Mouse (Mus musculus) v-Abl transformed pro-B cells (cell line): ENCODE results near the gene Gm13757.
"Not testable (repeated sequence)": the region's sequence is repeated elsewhere in the genome, so short reads cannot be mapped to it uniquely, and the experiment has no call there.

ENCODE experiments used
- in situ Hi-C, 2 experiments: fragments of 400-800 bp; cut with MboI; formaldehyde crosslinking; loops; one replicate each; pipeline ENCODE4 v1.15.1; 2025; ENCODE audit not compliant: unreplicated experiment in 2 of 2

The Gm13757 gene

GRCm38 (mm10) chr2:88449031-88449430 lies at the start of gene Gm13757:
Gene Gm13757, minus strand, starts transcription at chr2:88449131.
- in situ Hi-C loops: no loop called here

GRCm38 (mm10) chr2:88493020-88493419 lies 44.1 kb upstream of the Gm13757 start, which contains the start of gene Olfr1185-ps1:
Gene Olfr1185-ps1, plus strand, starts transcription at chr2:88493320.
- in situ Hi-C loops: no loop called here

GRCm38 (mm10) chr2:88483298-88483697 lies 34.4 kb upstream of the Gm13757 start, which contains the start of gene Olfr1184:
Gene Olfr1184, plus strand, starts transcription at chr2:88483598.
- in situ Hi-C loops: no loop called here

GRCm38 (mm10) chr2:88454567-88454966 lies 5.6 kb upstream of the Gm13757 start, which contains the start of gene Olfr1183:
Gene Olfr1183, plus strand, starts transcription at chr2:88454867.
- in situ Hi-C loops: not testable (repeated sequence)

GRCm38 (mm10) chr2:88426071-88426470 lies 22.9 kb downstream of the Gm13757 start, which contains the start of gene Olfr1181:
Gene Olfr1181, minus strand, starts transcription at chr2:88426171.
- in situ Hi-C loops: no loop called here

GRCm38 (mm10) chr2:88419051-88419450 lies 29.9 kb downstream of the Gm13757 start, which contains the start of gene Olfr1180:
Gene Olfr1180, minus strand, starts transcription at chr2:88419151.
- in situ Hi-C loops: no loop called here

GRCm38 (mm10) chr2:88406353-88406752 lies 42.6 kb downstream of the Gm13757 start, which contains the start of gene Olfr1179:
Gene Olfr1179, minus strand, starts transcription at chr2:88406453.
- in situ Hi-C loops: no loop called here
